Mouse (Mus musculus): ENCODE measurements at regions not wholly inside any gene's neighbourhood (a gene's known extent, or its start where the extent isn't known, plus 50 kb on each side); places are given as distances from the start of the nearest gene placed in this dataset.

- DNase-seq (ENCODE audit: inconsistent ontology term): peak; percentile 27
Measured at GRCm38 (mm10) chr1:143946933-143947332, 57.0 kb downstream of the Rgs2 start.

- peak; percentile 92 for DNase-seq (ENCODE audit: inconsistent ontology term)
Measured at GRCm38 (mm10) chr1:143941465-143941864, 62.5 kb downstream of the Rgs2 start.

GRCm38 (mm10) chr1:143939511-143939910 lies 64.5 kb downstream of the Rgs2 start:
- DNase-seq (ENCODE audit: inconsistent ontology term): peak; percentile 76

- no peak for DNase-seq (ENCODE audit: inconsistent ontology term)
Measured at GRCm38 (mm10) chr1:143938569-143938968, 65.4 kb downstream of the Rgs2 start.

- DNase-seq (ENCODE audit: inconsistent ontology term): no peak
Measured at GRCm38 (mm10) chr1:143930798-143931197, 73.2 kb downstream of the Rgs2 start.

- no peak for DNase-seq (ENCODE audit: inconsistent ontology term)
Measured at GRCm38 (mm10) chr1:143929567-143930165, 74.3 kb downstream of the Rgs2 start.

GRCm38 (mm10) chr1:143922499-143922898 lies 81.5 kb downstream of the Rgs2 start:
- DNase-seq (ENCODE audit: inconsistent ontology term): no peak

- no peak for DNase-seq (ENCODE audit: inconsistent ontology term)
Measured at GRCm38 (mm10) chr1:143920256-143920655, 83.7 kb downstream of the Rgs2 start.

GRCm38 (mm10) chr1:143918949-143919348 lies 85.0 kb downstream of the Rgs2 start:
- no peak for DNase-seq (ENCODE audit: inconsistent ontology term)

GRCm38 (mm10) chr1:143918146-143918774 lies 85.7 kb downstream of the Rgs2 start:
- no peak for DNase-seq (ENCODE audit: inconsistent ontology term)

GRCm38 (mm10) chr1:143917623-143918022 lies 86.3 kb downstream of the Rgs2 start:
- no peak for DNase-seq (ENCODE audit: inconsistent ontology term)

- DNase-seq (ENCODE audit: inconsistent ontology term): no peak
Measured at GRCm38 (mm10) chr1:143916587-143916986, 87.4 kb downstream of the Rgs2 start.

GRCm38 (mm10) chr1:143912586-143912985 lies 91.4 kb downstream of the Rgs2 start:
- DNase-seq (ENCODE audit: inconsistent ontology term): no peak

GRCm38 (mm10) chr1:143911230-143911629 lies 92.7 kb downstream of the Rgs2 start:
- no peak for DNase-seq (ENCODE audit: inconsistent ontology term)

GRCm38 (mm10) chr1:143910530-143910929 lies 93.4 kb downstream of the Rgs2 start:
- DNase-seq (ENCODE audit: inconsistent ontology term): peak; percentile 55

- no peak for DNase-seq (ENCODE audit: inconsistent ontology term)
Measured at GRCm38 (mm10) chr1:143907312-143907711, 96.6 kb downstream of the Rgs2 start.

GRCm38 (mm10) chr1:143906881-143907280 lies 97.1 kb downstream of the Rgs2 start:
- no peak for DNase-seq (ENCODE audit: inconsistent ontology term)

GRCm38 (mm10) chr1:143903985-143904384 lies 100.0 kb downstream of the Rgs2 start:
- DNase-seq (ENCODE audit: inconsistent ontology term): no peak

GRCm38 (mm10) chr1:143903234-143903633 lies 100.7 kb downstream of the Rgs2 start:
- no peak for DNase-seq (ENCODE audit: inconsistent ontology term)

GRCm38 (mm10) chr1:143901127-143901920 lies 102.6 kb downstream of the Rgs2 start:
- DNase-seq (ENCODE audit: inconsistent ontology term): no peak

- DNase-seq (ENCODE audit: inconsistent ontology term): no peak
Measured at GRCm38 (mm10) chr1:143888510-143888909, 111.4 kb downstream of the Uchl5 start.

- DNase-seq (ENCODE audit: inconsistent ontology term): no peak
Measured at GRCm38 (mm10) chr1:143888065-143888464, 111.0 kb downstream of the Uchl5 start.

- no peak for DNase-seq (ENCODE audit: inconsistent ontology term)
Measured at GRCm38 (mm10) chr1:143886014-143886413, 108.9 kb downstream of the Uchl5 start.

All from Muller cell, postnatal 12 days (primary cell).